Mouse (Mus musculus): ENCODE data around the gene Crebbp.

DNA sequence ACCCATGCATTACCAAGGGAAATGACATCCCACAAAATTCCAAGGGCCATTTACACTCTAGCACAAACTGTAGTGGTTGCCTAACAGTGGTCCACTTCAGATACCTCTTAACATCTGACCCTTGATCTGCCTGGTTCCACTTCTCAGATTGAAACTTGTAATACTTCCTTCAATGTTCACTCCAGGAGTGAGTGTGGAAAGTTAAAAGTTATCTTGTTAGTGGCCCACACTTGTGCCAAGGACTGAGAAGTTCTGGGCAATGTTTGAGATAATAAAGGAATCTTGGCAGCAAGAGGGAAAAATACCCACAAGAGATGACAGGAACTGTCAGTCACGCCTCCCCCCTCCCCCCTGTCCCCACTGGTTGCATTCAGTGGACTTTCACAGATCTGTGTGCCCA is 134.1 kb downstream of the Crebbp start:
- TF ChIP-seq CTCF (IDR thresholded peaks at IDR 0.05; ENCODE audit: control insufficient read depth, insufficient read depth, insufficient read length) (no peak), FOSL1 (IDR thresholded peaks at IDR 0.05; ENCODE audit: insufficient read depth, low read length, poor library complexity, severe bottlenecking) (no peak), USF1 (IDR thresholded peaks at IDR 0.05; ENCODE audit: low read depth) (no peak), MYOD1 (IDR thresholded peaks at IDR 0.05; ENCODE audit: control insufficient read depth, insufficient read length, low read depth) (no peak), CEBPB (IDR thresholded peaks at IDR 0.05; ENCODE audit: low read depth) (no peak), MYOG (IDR thresholded peaks at IDR 0.05; ENCODE audit: control insufficient read depth, extremely low read depth, insufficient read length) (no peak)
